Mouse (Mus musculus) ES-Bruce4 (cell line): ENCODE measurements around the gene Prss8.

Source experiments
- CTCF ChIP-seq: IDR thresholded peaks from one replicate; pipeline ENCODE4 v1.8.1; 2011; ENCODE audit warnings: low read depth, low read length
- EP300 ChIP-seq: IDR thresholded peaks from 2 replicates; pipeline ENCODE4 v1.6.1; 2011; ENCODE audit warnings: low read depth, low read length; ENCODE audit not compliant: insufficient read depth
- POLR2A ChIP-seq: IDR thresholded peaks from one replicate; pipeline ENCODE4 v1.8.1; 2011; ENCODE audit warnings: low read length; ENCODE audit not compliant: insufficient read depth

- no peak for TF ChIP-seq CTCF
- TF ChIP-seq EP300 = no peak
- TF ChIP-seq POLR2A = no peak
These were observed 14.6 kb downstream of the Prss8 start for GRCm38 (mm10) chr7:127915293-127915692.
